Mouse (Mus musculus): ENCODE data around the gene Fbxl19.

DNA sequence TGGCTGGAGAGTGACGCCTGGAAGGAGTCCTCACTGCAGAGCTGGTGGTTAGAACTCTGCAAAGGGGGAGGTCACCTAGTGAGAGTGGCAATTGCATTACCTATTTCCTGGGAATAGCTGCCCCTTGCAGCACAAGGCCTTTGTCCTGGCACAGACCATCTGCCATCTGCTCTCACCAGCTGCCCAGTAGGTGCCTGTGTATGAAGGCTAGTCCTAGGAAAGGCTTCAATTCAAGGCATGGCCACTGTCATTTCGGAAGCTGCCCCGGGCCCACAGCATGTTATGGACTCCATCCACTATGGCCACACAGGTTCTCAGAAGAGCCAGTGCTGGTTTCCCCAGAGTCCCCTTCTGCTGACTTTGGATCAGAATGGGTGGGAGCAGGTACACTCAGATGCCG is 54.2 kb downstream of the Fbxl19 start:
- TF ChIP-seq CTCF (IDR thresholded peaks at IDR 0.05; ENCODE audit: borderline replicate concordance, extremely low read depth, insufficient read depth, insufficient read length) (no peak), POLR2A (IDR thresholded peaks at IDR 0.05; ENCODE audit: borderline replicate concordance, extremely low read depth, insufficient read depth, insufficient read length, poor library complexity, severe bottlenecking) (no peak)
